Comparison of ENCODE assay signal across 8 mouse cellular contexts in the genomic region with DNA sequence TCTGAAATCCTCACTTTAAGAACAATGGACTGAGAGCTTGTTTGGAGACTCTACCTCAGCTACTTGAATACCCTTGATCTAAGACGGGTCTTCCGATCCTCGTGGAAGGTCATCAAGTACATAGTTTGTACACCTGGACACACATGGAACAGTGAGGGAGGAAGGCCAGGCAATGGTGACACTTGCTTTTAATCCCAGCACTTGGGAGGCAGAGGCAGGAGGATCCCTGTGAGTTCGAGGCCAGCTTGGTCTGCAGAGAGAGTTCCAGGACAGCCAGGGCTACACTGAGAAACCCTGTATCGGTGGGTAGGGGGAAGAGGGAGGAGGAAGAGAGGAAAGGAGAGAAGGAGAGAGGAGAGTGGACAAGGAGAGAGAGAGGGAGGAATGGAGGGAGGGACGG. TPM values are rescaled to one million over a fixed set of nuclear protein-coding genes. Genes with fewer than 3 reads are reported as not detected.
A peak's percentile ranks its signal among the peaks of the same experiment; 100 is the strongest.
DNase-seq lines count a peak whose midpoint lies in the region; ATAC-seq lines count a peak whose summit lies in the region.
"Had no signal": no experiment of that assay in that cellular context is flagged by ENCODE, and none has a peak within 500 bp of the region (broad histone marks: within the 10 kb centered on the region; RNA-seq: fewer than 3 reads in every experiment).

No protein-coding gene starts in this region.

- peaks cover 30% of the 10 kb centered on the region for H3K27me3 ChIP-seq in heart, embryonic 13.5 days (replicated peaks)
- peaks cover 24% of the 10 kb centered on the region for H3K27me3 ChIP-seq in midbrain, embryonic 12.5 days
- no peaks in the 10 kb centered on the region for H3K27me3 ChIP-seq in midbrain, embryonic 16.5 days (ENCODE audit: control insufficient read depth, insufficient read depth, low read depth, low read length)
- H3K27me3 ChIP-seq in hindbrain, embryonic 16.5 days (replicated peaks; ENCODE audit: control insufficient read depth, insufficient read depth, low read length): peaks cover 5% of the 10 kb centered on the region
- peaks cover 6% of the 10 kb centered on the region for H3K27me3 ChIP-seq in neural tube, embryonic 14.5 days (ENCODE audit: control insufficient read depth, insufficient read depth, low read length)

- peak overlapping the region; percentile 70; the same call in 1 of the 2 replicates for H3K4me3 ChIP-seq in heart, embryonic 13.5 days
- no peak overlapping the region; the same call in 1 of the 2 replicates for H3K4me3 ChIP-seq in midbrain, embryonic 12.5 days
- H3K4me3 ChIP-seq in midbrain, embryonic 16.5 days (ENCODE audit: low read depth, low read length): no peak overlapping the region
- no peak overlapping the region for H3K4me3 ChIP-seq in hindbrain, embryonic 16.5 days (ENCODE audit: low read length)
- no peak overlapping the region for H3K4me3 ChIP-seq in neural tube, embryonic 14.5 days (ENCODE audit: low read depth, low read length)

- H3K4me2 ChIP-seq in heart, embryonic 13.5 days: peak overlapping the region; percentile 100; the same call in 1 of the 2 replicates
- H3K4me2 ChIP-seq in midbrain, embryonic 12.5 days (replicated peaks): peak overlapping the region; percentile 100
- no peak overlapping the region for H3K4me2 ChIP-seq in midbrain, embryonic 16.5 days (ENCODE audit: low read length)
- H3K4me2 ChIP-seq in hindbrain, embryonic 16.5 days (ENCODE audit: low read length): no peak overlapping the region
- H3K4me2 ChIP-seq in neural tube, embryonic 14.5 days (ENCODE audit: low read depth, low read length): no peak overlapping the region

- H3K4me1 ChIP-seq in heart, embryonic 13.5 days: peaks cover 8% of the 10 kb centered on the region
- H3K4me1 ChIP-seq in midbrain, embryonic 12.5 days: no peaks in the 10 kb centered on the region; the same call in 1 of the 2 replicates
- H3K4me1 ChIP-seq in midbrain, embryonic 16.5 days (ENCODE audit: control insufficient read depth, insufficient read depth, low read length): peaks cover 3% of the 10 kb centered on the region; the same call in 1 of the 2 replicates
- no peaks in the 10 kb centered on the region for H3K4me1 ChIP-seq in hindbrain, embryonic 16.5 days (ENCODE audit: control insufficient read depth, insufficient read depth, low read depth, low read length)
- H3K4me1 ChIP-seq in neural tube, embryonic 14.5 days (ENCODE audit: control insufficient read depth, insufficient read depth, low read length): no peaks in the 10 kb centered on the region

- DNase-seq in heart, adult 8-10 months (ENCODE audit: low spot score): no peak
- DNase-seq in c-Kit-positive CD71-positive TER-119-positive erythroid progenitor cells, embryonic 14.5 days (ENCODE audit: low spot score): no peak

- no peaks in the 10 kb centered on the region for H3K36me3 ChIP-seq in heart, embryonic 13.5 days
- H3K36me3 ChIP-seq in midbrain, embryonic 12.5 days: no peaks in the 10 kb centered on the region
- no peaks in the 10 kb centered on the region for H3K36me3 ChIP-seq in midbrain, embryonic 16.5 days (ENCODE audit: control insufficient read depth, insufficient read depth, low read length)
- H3K36me3 ChIP-seq in hindbrain, embryonic 16.5 days (ENCODE audit: control insufficient read depth, insufficient read depth, low read length): no peaks in the 10 kb centered on the region
- H3K36me3 ChIP-seq in neural tube, embryonic 14.5 days (ENCODE audit: control insufficient read depth, insufficient read depth, low read length): no peaks in the 10 kb centered on the region
- H3K36me3 ChIP-seq: hindbrain, embryonic 15.5 days had no signal

- no peak overlapping the region for H3K9ac ChIP-seq in heart, embryonic 13.5 days
- no peak overlapping the region for H3K9ac ChIP-seq in midbrain, embryonic 12.5 days (replicated peaks)
- H3K9ac ChIP-seq in midbrain, embryonic 16.5 days (ENCODE audit: low read depth, low read length): no peak overlapping the region
- H3K9ac ChIP-seq in hindbrain, embryonic 16.5 days (ENCODE audit: low read depth, low read length): no peak overlapping the region
- no peak overlapping the region for H3K9ac ChIP-seq in neural tube, embryonic 14.5 days (replicated peaks; ENCODE audit: low read depth, low read length)

- H3K27ac ChIP-seq in heart, embryonic 13.5 days (replicated peaks): no peak overlapping the region
- no peak overlapping the region for H3K27ac ChIP-seq in midbrain, embryonic 12.5 days (replicated peaks)
- no peak overlapping the region for H3K27ac ChIP-seq in midbrain, embryonic 16.5 days (ENCODE audit: low read length)
- H3K27ac ChIP-seq in hindbrain, embryonic 16.5 days (ENCODE audit: low read depth, low read length): no peak overlapping the region
- H3K27ac ChIP-seq in neural tube, embryonic 14.5 days (ENCODE audit: low read depth, low read length): no peak overlapping the region
- H3K27ac ChIP-seq: hindbrain, embryonic 15.5 days had no signal

- WGBS in heart, embryonic 13.5 days: 70% methylated on average over 6 of the region's 6 CpGs
- WGBS in midbrain, embryonic 12.5 days: 80% methylated on average over 6 of the region's 6 CpGs
- WGBS in midbrain, embryonic 16.5 days: 83% methylated on average over 6 of the region's 6 CpGs
- WGBS in hindbrain, embryonic 16.5 days: 89% methylated on average over 6 of the region's 6 CpGs
- 82% methylated on average over 6 of the region's 6 CpGs for WGBS in neural tube, embryonic 14.5 days

- no peak for ATAC-seq in heart, embryonic 13.5 days (ENCODE audit: extremely low read depth, insufficient number of reproducible peaks, low FRiP score, low TSS enrichment)
- ATAC-seq in midbrain, embryonic 12.5 days (ENCODE audit: low FRiP score, low read depth): no peak
- ATAC-seq in midbrain, embryonic 16.5 days: no peak
- peak; percentile 29; the same call in 1 of the 2 replicates for ATAC-seq in hindbrain, embryonic 16.5 days
- ATAC-seq in neural tube, embryonic 14.5 days (ENCODE audit: low read depth): 0 out of 2 replicates have a peak, but pooled peaks have one; percentile 33

- no peaks in the 10 kb centered on the region for H3K9me3 ChIP-seq in heart, embryonic 13.5 days
- H3K9me3 ChIP-seq in midbrain, embryonic 12.5 days: no peaks in the 10 kb centered on the region
- no peaks in the 10 kb centered on the region for H3K9me3 ChIP-seq in midbrain, embryonic 16.5 days (replicated peaks; ENCODE audit: control insufficient read depth, low read length, poor library complexity, severe bottlenecking)
- no peaks in the 10 kb centered on the region for H3K9me3 ChIP-seq in hindbrain, embryonic 16.5 days (ENCODE audit: control insufficient read depth, low read length)
- H3K9me3 ChIP-seq in neural tube, embryonic 14.5 days (ENCODE audit: control insufficient read depth, low read length): no peaks in the 10 kb centered on the region
- H3K9me3 ChIP-seq: hindbrain, embryonic 15.5 days had no signal

RNA-seq across cellular contexts. Expression of gene Specc1, which starts 0.6 kb away (rescaled TPM):
- 12.2 and 13.1 TPM in 2 replicates for polyA plus RNA-seq in heart, embryonic 13.5 days (2015; fragmentation: Nextera tagmentation; extraction: Ambion mirVana)
- 1 to 10 TPM; 3.6 to 8.6 (median 4.2) TPM for total RNA-seq in heart, adult 8-10 months (2022)
- polyA plus RNA-seq in midbrain, embryonic 12.5 days (2016; fragmentation: Nextera tagmentation; extraction: Ambion mirVana): 14.7 and 16.6 TPM in 2 replicates
- polyA plus RNA-seq in midbrain, embryonic 16.5 days (2015; fragmentation: Nextera tagmentation; extraction: Ambion mirVana): 8.0 and 9.9 TPM in 2 replicates
- polyA plus RNA-seq in hindbrain, embryonic 16.5 days (2015; fragmentation: Nextera tagmentation; extraction: Ambion mirVana): 12.3 and 14.3 TPM in 2 replicates
- polyA plus RNA-seq in neural tube, embryonic 14.5 days (2014; fragmentation: Nextera tagmentation; extraction: Ambion mirVana): 10.0 and 15.0 TPM in 2 replicates

RNA-seq across cellular contexts. Expression of gene Akap10, which starts 25.9 kb away (rescaled TPM):
- 11.9 and 12.4 TPM in 2 replicates for polyA plus RNA-seq in heart, embryonic 13.5 days (2015; fragmentation: Nextera tagmentation; extraction: Ambion mirVana)
- 10 to 100 TPM; 11.5 to 14.9 (median 14.4) TPM for total RNA-seq in heart, adult 8-10 months (2022)
- polyA plus RNA-seq in midbrain, embryonic 12.5 days (2016; fragmentation: Nextera tagmentation; extraction: Ambion mirVana): 18.7 and 19.0 TPM in 2 replicates
- polyA plus RNA-seq in midbrain, embryonic 16.5 days (2015; fragmentation: Nextera tagmentation; extraction: Ambion mirVana): 10.3 and 12.2 TPM in 2 replicates
- 9.7 and 10.9 TPM in 2 replicates for polyA plus RNA-seq in hindbrain, embryonic 16.5 days (2015; fragmentation: Nextera tagmentation; extraction: Ambion mirVana)
- polyA plus RNA-seq in neural tube, embryonic 14.5 days (2014; fragmentation: Nextera tagmentation; extraction: Ambion mirVana): 13.7 and 16.9 TPM in 2 replicates

Comparison
In these comparisons a context has a peak if more than half of its experiments do, and no peak if none do; other contexts are left out.
1. H3K4me2 ChIP-seq: peak in heart, embryonic 13.5 days (single experiment) and midbrain, embryonic 12.5 days (single experiment); none in midbrain, embryonic 16.5 days (single experiment), hindbrain, embryonic 16.5 days (single experiment) and neural tube, embryonic 14.5 days (single experiment).
2. ATAC-seq: peak in hindbrain, embryonic 16.5 days (single experiment) and neural tube, embryonic 14.5 days (single experiment); none in heart, embryonic 13.5 days (single experiment), midbrain, embryonic 12.5 days (single experiment) and midbrain, embryonic 16.5 days (single experiment).